Mouse (Mus musculus): Measurements from ENCODE around the gene Hapln1.

GRCm38 (mm10) chr13:89653279-89653678 is 113.7 kb downstream of the Hapln1 start:
- TF ChIP-seq CTCF (IDR thresholded peaks at IDR 0.05; ENCODE audit: borderline replicate concordance, extremely low read depth, insufficient read depth, insufficient read length): no peak
- no peak for TF ChIP-seq POLR2A (IDR thresholded peaks at IDR 0.05; ENCODE audit: borderline replicate concordance, extremely low read depth, insufficient read depth, insufficient read length, poor library complexity, severe bottlenecking)

Data from brain, embryonic 14.5 days (tissue).